Mouse (Mus musculus) common myeloid progenitor, adult 5-6 weeks (primary cell): Measurements from ENCODE around the gene Gm20865. TPM values are rescaled to one million over a fixed set of nuclear protein-coding genes. Genes with fewer than 3 reads are reported as not detected.
"Not testable (repeated sequence)": the region's sequence is repeated elsewhere in the genome, so short reads cannot be mapped to it uniquely, and the experiment has no call there.

Source experiments
- ATAC-seq: replicated peaks from 2 replicates; pipeline ENCODE4 v1.8.0; 2016; ENCODE audit warnings: low read depth, mild to moderate bottlenecking, moderate TSS enrichment, inconsistent platforms; ENCODE audit not compliant: poor library complexity, severe bottlenecking
- total RNA-seq: library from RNA; stranded (forward); fragments of 200-1000, 187-1606 nt; gene quantifications from 2 replicates; pipeline ENCODE4 v1.2.3, GENCODE M21; 2017

Gm20865 gene
- total RNA-seq = not detected in 2 replicates

DNA sequence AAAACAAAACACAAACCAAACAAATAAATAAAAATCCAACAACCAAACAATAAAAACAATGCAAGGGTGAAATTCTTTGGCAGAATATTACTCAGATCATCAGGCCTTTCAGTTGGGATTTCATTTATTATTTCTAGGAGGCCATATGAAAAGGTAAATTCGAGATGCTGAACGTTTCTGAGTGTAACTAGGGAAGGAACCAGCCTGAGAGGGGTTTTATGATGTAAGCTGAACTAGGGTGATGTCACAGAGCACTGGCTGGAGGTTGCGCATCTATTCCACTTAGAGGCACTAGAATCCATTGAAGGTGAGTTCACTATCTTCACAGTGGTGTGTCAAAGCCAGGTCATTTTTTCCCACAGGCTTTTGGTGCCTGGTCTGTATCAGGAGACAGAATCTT lies at the start of gene Gm20865:
TSS of gene Gm20865 (plus strand) at position 301 of the 400 bp plus-strand sequence.
- ATAC-seq = not testable (repeated sequence)

Other genes with a start within 250 kb of the Gm20865 start
- not detected in 2 replicates for gene Gm29866, start 247.9 kb upstream of the Gm20865 start, total RNA-seq
- not detected in 2 replicates for gene Gm20909, start 77.0 kb upstream of the Gm20865 start, total RNA-seq